Mouse (Mus musculus) embryo, embryonic 10 days (tissue): ENCODE results near the gene Rnpep.

Source experiments
- DNase-seq: peaks from one replicate; pipeline ENCODE4 v3.0.0-alpha.2; 2015; ENCODE audit warnings: low spot score

The Rnpep gene

DNA sequence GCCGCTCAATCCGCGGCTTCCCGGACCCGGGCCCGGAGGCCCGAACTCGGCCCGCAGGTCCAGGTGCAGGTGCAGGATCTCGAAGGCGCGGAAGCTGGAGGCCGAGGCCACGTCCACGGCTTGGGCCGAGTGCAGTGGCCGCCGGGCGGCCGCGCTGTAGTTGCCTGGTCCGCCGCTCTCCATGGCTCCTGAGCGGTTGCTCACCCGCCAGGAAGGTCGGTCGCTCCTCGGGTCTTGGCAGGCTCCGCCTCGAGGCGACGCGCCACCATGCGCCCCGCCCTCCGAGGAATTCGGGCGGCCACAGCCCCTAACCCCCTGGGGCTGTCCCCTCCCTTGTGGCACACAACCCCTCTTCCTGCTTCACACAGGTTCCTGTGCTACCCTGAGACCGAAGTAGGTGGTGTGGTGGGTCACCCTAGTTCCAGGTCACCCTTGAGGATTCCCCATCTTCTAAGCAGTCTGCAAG, at the start of gene Rnpep:
TSS of gene Rnpep (minus strand) at position 259 of the 466 bp plus-strand sequence.
- DNase-seq = peak; percentile 86

DNA sequence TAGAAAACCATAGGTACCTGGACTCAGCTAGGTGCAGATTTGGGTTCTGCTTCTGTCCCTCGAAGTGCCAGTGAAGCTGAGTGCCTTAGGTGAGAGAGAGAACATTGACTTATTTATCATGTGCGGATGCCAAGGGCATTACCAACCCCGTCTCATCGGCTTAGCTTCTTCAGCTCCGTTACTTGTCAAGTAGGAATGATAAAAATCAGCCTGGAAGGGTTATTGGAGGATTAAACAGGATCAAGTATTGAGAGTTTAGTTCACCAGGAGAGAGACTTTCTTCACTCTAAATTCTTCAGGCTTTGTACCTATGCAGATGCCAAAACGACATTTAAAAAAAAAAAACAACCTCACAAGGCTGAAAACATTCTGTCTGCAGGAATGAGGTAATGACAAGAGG, 46.7 kb upstream of the Rnpep start:
- DNase-seq = no peak

DNA sequence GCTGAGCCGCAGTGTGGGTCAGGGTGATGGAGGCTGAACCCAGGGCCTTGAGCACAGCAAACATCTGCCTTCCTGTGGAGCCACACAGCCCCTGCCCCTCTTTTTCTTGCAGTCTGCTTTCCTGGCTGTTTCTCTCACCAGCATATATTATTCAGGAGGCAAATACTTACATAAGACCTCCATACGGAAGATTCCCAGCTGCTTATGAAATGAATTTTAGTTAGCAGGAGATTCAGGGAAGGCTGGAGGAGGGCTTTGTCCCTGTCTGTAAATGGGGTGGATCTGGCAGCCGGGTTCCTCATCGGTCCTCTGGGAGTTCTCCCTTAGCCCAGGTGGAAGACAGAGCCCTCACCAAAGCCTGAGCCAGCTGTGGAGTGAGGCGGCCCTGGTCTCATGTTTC, 44.5 kb upstream of the Rnpep start:
- DNase-seq = no peak

DNA sequence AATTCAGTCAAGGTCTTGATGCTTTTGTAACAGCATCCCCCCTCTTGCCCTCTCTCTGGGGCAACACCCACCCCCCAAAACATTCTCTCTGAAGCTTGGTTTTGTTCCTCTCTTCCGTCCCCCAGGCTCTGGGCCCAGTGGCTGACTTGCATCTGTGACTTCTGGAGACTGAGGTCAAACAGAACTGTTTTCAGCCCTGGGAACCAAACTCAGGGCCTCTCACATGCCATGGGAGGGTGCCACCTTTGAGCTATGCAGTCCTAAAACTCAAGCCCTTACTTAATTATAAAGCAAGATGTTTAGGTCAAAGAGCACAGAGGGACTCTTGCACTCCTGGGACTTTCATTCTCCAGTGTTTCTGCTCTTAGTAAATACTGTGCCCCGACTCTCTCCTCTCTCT, 42.0 kb upstream of the Rnpep start:
- DNase-seq = no peak

DNA sequence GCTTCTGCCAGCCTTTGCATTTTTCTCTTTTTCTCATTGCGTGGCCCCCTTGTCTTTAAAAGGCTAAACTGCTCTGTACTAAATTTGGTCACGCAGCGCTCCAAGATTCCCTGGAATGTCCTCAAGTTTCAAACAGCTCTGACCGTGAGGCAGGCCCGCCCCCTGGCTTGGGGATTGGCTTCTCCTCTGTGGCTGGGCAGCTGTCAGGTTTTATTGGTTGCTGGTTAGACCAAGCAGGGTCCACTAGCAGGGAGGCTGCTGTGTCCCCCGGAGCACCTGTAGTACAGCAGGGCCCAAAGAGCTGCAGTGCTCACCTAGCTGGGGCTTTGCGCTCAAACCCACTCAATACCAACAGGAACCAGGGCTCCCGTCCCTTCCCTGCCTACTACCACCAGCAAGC, 40.7 kb upstream of the Rnpep start, which contains the start of gene Lmod1:
TSS of gene Lmod1 (plus strand) at position 237 of the 400 bp plus-strand sequence.
- DNase-seq = peak; percentile 90

DNA sequence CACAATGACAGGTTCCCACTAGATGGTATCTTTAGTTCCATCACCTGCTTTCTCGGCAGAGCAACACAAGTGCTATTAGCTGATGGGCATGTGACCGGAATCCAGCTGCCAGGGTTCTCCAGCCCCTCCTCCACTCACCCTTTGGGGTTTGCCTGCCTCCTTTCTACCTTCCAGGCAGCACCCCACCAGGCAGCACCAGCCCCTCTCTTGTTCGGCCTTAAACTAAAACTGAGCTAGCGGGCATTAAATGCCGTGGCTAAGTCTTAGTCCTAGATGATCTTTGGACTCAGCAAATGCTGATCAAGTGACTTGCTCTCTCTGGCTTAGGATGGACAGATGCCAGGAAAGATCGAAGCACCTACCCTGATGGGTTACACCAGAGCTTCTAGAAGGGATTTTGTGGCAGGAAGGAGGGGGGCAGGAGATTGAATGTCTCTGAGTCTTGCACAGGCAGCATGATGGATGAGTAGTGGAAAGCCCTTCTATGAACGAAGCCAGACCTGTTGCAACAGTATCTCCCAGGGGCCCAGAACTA, 39.5 kb upstream of the Rnpep start:
- DNase-seq = no peak

DNA sequence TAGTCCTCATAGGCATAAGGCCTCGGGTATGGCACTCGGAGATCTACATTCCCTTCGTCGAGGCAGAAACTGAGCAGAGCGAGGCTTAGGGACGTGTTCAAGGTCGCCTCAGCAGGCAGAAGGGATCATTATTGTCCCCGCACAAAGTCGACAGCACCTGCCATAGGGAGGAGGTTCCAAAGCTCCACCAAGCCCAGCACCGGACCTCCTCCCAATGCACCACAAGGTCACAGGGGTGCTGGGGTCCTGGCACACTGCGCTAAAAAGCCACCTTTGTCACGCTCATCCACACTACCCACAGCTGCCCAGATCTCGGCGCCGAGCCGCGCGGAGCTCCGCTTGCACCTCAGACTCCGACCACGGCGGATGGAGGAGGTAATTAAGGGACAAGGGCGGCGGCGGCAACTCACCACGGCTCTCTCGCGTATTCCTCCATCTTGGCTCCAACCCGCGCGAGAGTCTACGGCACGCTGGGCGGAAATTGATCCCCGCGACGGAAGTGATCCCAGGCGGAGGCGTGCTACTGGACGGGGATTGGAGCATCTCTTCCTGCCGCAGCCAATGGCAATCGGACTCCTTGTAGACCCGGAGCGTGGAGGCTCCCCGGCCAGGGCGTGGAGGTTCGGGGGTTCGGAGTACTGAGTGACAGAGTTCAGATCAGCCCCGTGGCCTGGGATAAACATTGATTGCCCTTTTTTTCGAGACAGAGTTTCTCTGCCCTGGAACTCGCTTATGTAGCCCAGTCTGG, 29.6 kb upstream of the Rnpep start, which contains the start of gene Timm17a:
TSS of gene Timm17a (minus strand) at position 495 of the 748 bp plus-strand sequence.
- DNase-seq = peak; percentile 98

DNA sequence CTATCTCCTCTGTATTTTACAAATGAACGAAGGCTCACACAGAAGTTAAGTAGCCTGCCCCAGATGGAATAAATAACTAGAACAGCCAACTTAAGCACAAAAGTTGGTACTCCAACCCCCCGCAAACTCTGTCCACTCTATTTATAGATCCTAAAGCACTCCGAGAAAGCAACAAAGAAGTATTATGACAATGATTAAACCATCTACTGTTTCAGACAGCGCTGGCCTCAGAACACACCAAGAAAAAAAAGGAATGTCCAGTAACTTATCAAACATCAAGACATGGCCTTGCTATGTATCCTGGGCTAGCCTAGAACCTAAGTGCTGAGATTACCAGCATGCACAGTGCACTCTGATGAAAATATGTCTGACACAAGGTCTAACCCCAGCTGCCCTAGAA, 28.3 kb upstream of the Rnpep start:
- no peak for DNase-seq

DNA sequence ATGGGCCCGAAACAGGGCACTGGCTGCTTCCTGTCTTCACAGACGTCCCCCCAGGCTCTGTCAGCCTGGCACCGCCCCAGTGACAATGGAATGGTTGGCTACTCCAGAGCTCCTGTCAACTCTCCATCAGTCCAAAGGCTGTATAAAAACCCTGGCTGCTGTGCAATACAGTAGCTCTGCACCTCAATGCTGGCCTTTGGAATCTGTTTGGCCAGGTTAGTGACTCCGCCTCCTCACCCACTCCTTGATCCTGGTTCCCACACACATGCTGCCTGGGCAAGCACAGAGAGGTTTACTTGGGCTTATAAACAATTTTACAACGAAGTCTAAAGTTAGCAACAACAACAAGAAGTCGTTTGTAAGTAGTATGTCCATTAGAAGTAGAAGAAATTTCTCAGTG, 27.5 kb upstream of the Rnpep start:
- DNase-seq = no peak

DNA sequence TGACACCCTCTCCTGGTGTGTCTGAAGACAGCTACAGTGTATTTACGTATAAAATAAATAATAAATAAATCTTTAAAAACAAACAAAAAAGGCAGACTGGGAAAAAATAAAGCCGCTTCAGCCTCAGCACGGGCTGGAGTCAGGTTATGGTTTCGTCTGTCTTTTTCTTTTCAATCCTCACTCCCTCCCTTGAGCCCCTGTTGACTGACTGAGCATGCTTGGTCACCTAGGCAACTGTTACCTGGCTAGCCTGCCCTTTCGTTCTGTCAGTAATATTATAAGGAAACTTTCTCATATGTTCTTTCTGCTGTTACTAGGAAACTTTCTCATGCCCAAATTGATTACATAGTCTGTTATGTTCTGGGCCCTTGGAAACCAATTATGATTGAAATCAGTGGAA, 7.0 kb upstream of the Rnpep start:
- DNase-seq = no peak

DNA sequence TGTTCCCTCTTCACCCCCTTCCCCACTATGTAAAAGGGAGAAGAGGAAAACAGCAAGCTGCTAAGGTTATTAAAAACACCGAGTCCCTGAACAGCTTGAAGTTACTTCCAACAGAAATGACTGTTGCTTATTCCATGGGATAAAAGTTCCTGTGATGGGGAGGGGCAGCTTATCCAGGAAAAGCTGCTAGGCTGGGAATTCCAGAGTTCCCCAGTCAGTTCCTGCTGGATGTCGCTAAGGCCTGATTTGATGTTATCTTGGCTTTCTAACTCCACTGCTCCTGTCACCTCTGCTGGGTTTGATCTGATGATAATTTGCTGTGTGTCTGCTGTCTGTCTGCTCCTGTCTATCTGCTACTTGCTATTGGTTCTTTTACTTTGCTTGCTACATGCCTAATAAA, 2.4 kb upstream of the Rnpep start:
- no peak for DNase-seq

DNA sequence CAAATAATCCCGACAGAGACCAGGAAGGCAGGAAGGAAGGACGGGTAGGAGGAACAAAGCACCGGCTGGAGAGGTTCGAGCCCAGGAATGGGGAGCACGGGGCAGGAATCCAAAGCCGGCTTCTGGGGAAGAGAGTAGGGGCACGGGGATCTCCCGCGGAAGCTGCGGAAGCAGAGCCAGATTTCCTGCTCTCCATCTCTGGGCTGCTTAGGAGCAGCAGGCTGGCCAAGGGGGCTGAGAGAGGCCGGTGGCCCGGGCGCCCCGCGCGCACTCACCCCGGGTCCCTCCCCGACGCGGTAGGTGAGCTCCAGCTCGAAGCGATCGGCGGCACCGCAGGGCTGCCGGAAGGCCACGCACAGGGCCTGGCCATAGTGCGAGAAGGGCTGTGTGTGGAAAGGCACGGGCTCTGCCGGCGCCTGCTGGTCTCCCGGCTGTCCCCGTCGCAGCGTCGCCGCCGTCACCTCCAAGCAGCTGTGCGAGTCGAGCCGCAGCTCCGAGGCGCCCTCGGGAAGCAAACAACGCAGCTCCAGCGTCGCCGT, 528 bp downstream of the Rnpep start:
- DNase-seq = peak; percentile 75

DNA sequence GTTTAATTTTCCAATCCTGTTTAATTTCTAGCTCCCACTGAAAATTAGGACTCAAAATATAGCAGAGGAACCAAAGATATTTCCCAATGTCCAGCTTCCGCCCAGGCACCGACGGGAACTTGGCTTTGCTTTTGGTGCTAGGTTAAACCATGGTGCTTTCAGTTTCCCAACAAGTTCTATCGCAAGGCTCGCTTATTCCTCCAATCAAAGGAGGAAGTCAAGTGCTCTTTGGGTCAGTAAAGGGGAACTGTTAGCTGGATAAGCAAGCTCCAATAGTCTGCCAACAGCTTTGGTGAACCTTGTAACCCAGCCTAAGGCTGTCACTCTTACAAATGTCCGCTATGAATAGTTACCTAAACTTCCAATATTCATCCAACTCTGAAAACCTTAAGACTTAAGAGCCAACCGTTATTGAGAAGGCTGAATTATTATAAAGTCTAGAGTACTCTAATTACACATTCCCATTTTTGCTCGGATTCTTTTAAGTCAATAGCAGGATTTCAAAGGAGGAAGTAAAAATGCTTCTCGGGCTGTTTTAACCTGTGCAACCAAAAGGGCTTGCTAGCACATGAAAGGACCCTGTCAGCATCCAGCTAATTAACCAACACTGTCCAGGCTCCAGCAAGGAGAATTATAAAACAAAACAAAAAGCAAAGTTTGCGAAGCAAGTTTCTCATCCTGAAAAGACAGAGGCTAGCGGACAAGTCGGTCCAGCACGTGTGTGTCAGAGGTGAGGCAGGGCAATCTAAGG, 1.2 kb downstream of the Rnpep start:
- DNase-seq = peak; percentile 6

DNA sequence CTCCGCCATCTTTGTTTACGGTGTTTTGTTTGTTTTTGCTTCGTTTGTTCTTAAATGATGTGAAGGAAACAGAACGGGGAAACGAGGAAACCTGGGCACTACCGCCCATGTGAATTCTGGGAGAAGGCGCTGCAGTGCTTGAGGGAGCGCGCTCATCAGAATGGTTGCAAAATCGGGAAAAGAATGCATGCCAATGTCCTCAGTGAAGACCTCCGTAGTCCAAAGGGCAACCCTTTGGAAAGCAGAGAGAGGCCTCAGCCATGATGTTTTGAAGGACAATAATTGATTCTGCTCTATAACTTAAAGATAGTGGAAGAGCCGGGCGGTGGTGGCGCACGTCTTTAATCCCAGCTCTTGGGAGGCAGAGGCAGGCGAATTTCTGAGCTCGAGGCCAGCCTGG, 2.0 kb downstream of the Rnpep start:
- DNase-seq = no peak

DNA sequence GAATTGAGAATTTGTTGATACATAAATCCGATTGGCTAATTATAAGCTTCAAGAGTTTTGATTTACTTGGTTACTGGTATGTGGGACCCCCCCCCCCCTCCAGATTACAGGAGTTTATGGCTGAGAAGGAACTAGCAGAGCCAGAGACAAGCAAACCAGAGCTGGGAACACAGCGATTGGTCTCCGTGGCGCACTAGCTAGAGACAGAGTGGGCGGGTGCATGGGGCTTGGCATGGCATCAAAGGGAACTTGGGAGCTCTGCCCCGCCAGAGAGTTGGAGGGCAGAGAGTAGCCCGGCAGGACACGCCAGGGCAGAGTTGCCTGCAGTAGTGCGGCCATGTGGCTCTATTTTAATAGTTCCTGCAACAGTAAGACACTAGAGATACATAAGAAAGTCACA, 3.2 kb downstream of the Rnpep start:
- DNase-seq = no peak

DNA sequence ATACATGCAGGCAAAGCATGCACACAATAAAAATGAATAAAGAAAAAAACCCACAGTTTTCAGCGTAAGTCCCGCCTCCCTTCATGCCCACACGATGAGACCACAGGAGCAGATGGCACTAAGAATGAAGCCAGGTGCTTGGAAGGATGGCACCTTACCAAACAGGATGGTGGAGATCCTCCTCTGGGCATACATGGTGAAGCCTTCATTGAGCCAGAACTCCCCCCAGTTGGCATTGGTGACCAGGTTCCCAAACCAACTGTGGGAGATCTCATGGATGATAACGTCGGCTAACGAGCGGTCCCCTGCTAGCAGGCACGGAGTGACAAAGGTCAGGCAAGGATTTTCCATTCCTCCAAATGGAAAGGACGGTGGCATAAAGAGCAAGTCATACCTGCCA, 12.5 kb downstream of the Rnpep start:
- no peak for DNase-seq

DNA sequence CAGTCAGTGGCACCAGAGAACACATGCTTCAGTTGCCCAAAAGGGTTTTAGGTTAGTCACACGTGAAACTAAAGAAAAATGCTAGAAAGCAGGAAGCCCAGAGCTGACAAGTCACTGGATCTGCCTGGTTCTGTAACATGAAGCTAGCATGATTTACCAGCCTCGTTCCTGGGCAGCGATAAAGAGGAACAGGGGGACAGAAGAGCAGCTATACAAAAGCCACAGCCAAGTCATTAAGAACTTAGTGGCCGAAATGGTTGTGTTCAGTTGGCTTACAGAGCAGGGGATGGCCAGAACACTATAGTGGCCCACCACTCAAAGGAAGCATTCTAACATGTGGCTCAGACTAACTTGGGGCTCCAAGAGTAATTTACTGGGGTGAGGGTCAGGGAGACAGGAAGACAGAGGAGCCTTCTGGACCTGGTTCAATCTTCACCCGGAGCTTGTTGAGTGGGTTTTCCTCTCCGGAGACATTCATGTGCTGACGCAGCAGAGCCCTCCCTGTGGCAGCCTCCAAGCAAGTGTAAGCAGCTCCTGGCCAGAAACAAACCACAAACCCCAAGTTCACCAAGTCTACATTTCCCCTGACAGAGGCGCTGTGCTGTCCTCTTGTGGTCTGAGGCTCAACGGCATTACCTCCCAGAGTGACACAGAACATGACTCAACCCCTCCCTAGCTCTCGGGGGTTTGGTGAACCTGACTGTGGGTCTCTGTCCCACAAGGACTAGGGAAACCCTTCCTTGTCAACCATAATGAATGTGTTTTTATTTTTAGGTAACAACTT, 16.0 kb downstream of the Rnpep start:
- no peak for DNase-seq

DNA sequence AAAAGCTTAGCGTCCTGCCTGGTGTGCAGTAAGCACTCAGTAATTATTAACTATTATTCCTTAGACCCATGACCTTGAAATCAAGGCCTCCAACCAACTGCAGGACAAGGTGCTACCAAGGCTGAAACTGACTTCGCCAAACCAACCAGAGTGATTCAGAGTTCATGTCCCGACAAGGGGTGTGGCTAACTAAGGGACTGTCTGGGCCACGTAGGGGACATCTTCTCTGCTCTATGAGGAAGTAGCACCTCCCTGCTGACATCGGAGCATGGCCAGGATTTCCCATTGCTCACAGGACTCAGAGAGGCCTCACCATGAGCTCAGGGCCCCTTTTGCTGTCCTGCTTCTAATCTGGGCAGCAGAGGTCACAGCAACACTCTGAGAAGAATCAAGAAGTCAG, 18.1 kb downstream of the Rnpep start:
- no peak for DNase-seq

DNA sequence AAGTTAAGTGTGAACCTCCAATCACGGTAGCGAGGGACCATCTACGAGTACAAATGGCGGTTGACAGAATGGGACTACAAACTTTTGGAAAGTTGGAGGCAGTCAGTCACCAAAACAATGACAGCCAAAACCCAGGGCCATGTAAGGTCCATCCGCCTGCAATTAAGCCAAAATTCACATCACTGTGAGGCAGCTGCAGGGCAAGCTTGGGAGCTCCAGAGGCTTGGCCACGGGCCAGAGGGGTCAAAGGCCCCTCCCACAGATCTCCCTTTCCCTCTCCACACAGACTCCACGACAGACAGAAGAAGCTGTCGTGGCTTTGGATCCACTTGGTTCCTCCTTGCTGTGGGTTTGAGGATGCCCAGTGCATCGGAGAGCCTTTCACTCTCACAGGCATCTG, 20.6 kb downstream of the Rnpep start:
- no peak for DNase-seq

DNA sequence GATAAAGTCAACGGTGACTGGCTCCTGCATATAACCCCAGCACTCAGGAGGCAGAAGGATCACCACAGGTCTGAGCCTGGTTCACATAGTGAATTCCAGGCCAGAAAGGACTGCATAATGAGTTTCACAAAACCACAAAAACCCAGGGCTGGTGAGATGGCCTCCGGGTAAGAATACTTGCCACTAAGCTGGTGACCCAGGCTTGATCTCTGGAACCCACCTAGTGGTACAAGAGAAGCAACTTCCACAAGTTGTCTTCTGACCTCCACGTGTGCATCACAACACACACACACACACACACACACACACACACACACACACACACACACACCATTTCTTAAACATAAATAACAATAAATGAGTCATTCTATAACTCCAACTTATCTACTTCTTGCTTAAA, 21.6 kb downstream of the Rnpep start:
- no peak for DNase-seq

DNA sequence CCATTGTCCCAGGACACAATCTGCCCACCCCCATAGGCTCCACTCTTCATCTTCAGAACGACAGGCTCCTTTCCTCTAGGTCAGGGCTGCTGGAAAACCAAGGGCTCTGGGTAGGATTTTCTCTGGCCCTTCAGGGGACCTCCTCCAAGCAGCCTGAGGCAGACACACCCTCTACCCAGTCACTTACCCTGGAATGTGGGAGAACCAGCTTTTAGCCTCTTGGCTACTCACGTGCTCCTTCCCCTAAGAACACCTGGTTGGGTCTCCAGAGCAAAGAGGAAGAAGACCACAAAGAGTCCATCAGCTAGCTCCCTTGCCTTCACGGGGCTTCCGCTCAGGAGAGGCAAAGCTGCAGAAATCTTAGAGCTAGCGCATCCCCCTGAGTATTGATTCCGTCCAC, 23.0 kb downstream of the Rnpep start:
- DNase-seq = no peak

DNA sequence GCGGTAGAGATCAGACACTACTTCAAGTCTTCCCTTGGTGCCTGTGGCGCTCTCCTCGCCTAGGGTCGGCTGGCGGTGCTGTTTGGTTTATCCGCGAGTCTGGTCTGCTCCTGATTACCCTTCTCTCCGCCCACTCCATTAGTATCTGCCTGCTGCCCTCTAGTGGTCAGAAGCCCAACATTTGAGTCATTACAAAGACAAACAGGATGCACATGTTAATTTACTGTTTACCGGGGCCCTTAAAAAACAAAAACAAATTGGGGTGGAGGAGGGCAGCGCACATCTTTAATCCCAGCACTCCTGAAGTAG, 24.8 kb downstream of the Rnpep start:
- DNase-seq = peak; percentile 96
